Mouse (Mus musculus) Muller cell, postnatal 12 days (primary cell): ENCODE results near the gene Drc7.

ENCODE experiments used
- DNase-seq: peaks from one replicate; pipeline ENCODE4 v3.0.0-alpha.2; 2015; ENCODE audit errors: inconsistent ontology term

Gene Drc7

GRCm38 (mm10) chr8:95058661-95059060 is 3.8 kb downstream of the Drc7 start:
- no peak for DNase-seq

GRCm38 (mm10) chr8:95059812-95060533 is 5.1 kb downstream of the Drc7 start:
- no peak for DNase-seq

- DNase-seq = peak; percentile 84
Observed at GRCm38 (mm10) chr8:95064531-95064930, 9.6 kb downstream of the Drc7 start.

- no peak for DNase-seq
Observed at GRCm38 (mm10) chr8:95067582-95067981, 12.7 kb downstream of the Drc7 start.

DNA sequence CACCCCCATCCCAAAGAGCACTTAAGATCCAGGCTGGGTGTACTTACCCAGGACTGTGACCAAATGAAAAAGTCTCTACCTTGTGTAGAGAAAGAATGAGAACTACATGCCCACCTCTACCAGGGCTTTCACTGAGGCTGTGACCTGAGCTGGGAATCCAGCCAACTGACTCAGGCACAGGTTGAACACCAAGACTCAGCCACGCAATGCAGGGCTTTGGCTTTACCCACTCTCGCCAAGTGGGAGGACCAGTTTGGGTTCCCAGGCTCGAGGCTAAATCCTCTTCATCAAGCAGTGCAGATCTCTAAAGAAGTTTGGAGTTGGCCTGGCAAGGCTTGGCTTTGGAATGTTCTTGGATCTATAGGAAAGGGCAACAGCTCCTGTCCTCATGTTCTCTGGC is 20.6 kb downstream of the Drc7 start:
- no peak for DNase-seq

GRCm38 (mm10) chr8:95076151-95076550 is 21.2 kb downstream of the Drc7 start:
- DNase-seq = no peak

DNA sequence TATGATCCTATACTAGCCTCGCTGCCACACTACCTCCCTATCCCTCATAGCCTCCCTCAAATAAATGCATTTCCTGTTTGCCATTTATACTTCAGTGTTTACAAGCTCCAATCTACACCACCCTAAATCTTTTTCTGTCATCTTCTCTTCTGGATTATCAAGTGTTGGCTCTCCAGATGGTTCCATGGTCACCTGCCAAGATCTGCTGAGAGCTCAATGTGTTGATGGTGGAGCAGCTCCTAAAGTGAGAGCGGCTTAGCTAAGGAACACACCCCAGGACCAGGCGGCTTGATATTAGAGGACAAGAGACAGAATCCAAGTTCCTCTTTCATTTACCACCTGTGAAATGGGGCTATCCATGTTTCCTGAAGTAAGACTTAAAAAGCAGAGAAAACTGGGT is 23.2 kb downstream of the Drc7 start:
- no peak for DNase-seq

- no peak for DNase-seq
Observed at GRCm38 (mm10) chr8:95079305-95079704, 24.4 kb downstream of the Drc7 start.

GRCm38 (mm10) chr8:95080381-95081341 is 25.8 kb downstream of the Drc7 start, which contains the start of gene Katnb1:
Gene Katnb1 (plus strand): TSS chr8:95081186.
- DNase-seq = peak; percentile 99

DNA sequence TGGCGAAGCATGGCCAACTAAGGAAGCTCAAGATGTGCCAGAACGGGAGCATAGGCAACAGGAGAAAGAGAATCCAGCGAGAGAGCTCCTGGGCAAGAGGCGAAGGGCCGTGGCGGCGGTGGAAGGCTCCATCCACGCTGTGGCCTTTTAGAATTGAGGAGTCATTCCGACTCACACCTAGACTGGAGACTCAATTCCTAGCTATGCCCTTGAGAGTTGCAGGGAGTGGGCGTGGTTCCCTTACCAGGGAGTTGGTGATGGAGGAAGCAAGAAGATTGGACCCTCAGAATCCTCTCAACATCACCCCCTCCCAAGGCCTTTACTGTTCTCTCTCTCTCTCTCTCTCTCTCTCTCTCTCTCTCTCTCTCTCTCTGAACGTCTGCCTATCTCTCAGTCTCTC is 26.7 kb downstream of the Drc7 start:
- peak; percentile 22 for DNase-seq

- no peak for DNase-seq
Observed at GRCm38 (mm10) chr8:95084261-95084660, 29.4 kb downstream of the Drc7 start.

DNA sequence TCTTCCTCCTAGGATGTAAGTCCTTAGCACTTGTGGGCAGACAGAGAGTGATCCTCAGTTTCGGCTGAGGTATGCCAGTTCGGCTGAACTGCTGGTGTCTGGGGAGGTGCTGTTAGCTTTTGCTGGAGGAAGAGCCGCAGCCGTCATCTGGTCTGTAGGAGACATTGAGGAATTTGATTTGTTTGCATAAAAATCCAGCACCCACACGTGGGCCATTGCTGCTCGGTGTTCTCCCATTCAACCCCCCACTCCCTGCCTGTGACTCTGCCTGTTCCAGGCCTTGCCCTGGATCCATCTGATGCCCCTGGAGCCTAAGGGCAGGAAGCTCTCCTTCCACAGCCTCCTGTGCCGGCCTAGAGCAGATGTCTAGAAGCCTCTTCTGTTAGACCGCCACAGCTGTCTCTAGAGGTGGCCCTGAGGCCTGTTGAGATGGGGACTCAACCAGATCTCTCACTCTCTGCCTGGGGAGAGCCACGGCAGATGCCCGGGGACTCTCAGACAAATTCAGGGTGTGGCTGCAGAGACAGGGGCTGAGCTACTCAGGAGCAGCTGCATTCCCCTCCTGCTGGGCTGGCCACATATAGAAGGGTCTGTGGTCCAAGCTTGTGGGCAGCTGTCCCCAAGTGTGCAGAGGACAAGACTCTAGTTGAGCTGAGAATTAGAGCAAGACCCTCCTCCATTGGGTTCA is 30.0 kb downstream of the Drc7 start:
- no peak for DNase-seq

DNA sequence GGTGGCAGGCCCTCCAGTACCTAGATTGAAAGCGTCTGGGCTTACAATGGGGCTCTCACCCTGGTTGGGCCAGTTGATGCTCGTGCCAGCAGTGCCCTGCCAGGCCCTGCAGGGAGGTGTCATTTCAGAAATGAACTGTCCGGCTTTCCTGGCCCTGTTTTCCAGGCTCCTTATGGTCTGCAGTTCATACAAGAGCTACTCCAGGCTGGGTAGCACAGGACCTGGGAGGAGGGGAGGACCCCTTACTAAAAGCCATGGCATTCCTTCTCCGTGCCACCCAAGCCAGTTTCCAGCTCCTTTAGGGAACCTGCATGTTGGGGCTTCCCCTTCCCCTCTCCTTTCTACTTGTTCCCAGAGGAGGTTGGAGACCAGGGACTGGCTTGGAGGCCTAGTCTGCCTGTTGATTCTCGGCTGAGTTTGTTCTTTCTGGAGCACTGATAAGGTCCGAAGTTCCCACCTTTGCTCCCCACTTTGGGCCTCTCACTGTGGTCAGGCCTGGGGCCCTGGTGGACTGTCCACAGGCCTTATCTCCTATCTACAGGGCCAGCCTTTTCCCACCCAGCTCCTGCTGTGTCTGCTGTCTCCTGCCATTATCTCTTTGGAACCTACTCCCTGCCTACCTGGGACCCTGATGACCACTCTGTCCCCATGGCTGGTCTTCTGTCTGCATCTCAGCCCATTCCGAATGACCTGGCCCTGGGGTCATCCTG is 30.7 kb downstream of the Drc7 start:
- DNase-seq = no peak

DNA sequence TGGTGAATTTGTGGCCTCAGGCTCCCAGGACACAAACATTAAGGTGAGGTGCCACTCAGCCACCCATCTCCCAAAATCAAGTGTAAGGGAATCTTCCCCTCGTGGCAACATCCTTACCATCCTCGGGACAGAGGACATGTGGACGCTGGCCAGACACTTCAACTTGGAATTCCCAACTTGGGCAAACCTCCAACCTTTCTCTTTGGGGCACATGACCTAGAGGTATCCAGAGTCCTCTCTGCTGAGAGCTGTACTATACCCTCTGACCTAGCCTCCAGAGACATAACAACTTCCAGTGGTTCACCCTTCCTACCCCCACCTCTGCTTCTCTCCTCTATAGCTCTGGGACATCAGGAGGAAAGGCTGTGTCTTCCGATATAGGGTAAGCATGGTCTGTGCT is 38.7 kb downstream of the Drc7 start:
- DNase-seq = no peak

DNA sequence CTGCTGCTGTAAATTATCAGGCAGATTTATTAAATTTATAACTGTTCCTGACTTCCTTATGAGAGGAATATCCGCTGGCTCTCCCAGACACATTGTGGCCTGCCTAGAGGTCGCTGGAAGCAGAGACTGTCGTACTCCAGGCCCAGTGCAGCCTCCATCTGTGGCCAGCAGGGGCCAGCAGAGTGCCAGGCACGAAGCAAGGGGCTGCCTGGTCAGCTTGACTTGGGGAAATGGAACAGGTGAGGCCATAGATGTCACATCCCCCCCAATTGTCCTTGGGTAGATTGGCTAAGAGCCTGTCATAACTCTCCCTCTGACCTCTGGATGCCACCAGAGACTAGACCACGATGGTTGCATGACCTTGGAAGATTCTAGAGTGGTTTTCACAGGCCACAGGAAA is 44.1 kb downstream of the Drc7 start:
- DNase-seq = peak; percentile 39

DNA sequence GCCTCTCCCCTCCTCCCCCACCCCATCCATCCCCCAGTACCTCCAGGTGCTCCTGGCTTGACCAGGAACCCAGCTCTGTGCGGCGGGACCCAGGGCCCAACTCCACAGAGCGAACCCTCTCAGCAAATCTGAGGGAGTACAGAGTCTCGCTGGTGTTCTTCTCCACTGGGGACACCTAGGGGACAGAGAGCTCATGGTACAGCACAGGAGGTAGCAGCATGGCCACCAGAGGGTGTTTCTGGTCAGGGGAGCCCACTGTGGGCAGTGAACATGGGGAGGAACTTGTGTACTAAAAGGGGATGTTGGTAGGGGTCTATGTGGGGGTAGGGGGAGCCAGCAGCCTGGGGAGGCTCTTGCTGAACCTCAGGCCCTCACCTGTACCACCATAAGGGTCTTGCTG is 47.1 kb downstream of the Drc7 start:
- DNase-seq = no peak

DNA sequence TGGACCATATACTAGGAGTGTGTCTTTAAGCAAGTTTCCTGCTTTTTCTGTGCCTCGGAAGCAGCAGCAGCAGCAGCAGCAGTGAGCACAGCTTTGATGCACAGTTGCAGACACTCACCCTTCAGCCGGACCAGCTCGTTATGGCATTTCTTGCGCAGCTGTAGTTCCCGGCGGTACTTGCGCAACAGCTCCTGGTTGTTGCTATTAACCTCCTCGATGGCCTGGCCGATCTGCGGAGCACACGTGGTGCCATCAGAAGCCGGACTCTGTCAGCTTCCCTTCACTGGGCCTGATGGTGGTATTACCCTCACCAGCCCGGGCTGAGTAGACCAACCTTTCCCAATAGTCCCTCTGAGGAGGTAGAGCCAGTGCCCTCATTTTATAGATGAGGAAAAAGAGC is 52.4 kb downstream of the Drc7 start:
- DNase-seq = no peak

- DNase-seq = no peak
Observed at GRCm38 (mm10) chr8:95112594-95112993, 57.7 kb downstream of the Drc7 start.

DNA sequence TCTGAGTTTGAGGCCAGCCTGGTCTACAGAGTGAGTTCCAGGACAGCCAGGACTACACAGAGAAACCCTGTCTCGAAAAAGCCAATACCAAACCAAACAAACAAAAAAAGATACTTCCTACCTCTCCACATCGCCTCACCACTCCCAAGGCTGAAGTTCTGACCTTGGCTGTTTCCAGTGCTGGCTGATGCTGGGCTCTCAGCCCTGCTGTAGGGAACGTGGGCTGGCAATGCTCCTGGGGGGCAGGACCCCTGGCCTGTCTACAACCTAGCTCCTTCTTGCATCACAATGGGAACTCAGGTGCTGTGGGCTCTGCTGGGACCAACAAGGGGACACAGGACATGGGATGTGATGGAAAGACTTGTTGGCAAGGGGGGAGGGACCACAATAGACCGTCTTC is 58.2 kb downstream of the Drc7 start:
- DNase-seq = no peak

GRCm38 (mm10) chr8:95113750-95114149 is 58.8 kb downstream of the Drc7 start:
- DNase-seq = peak; percentile 7

GRCm38 (mm10) chr8:95123455-95123854 is 68.6 kb downstream of the Drc7 start:
- no peak for DNase-seq

DNA sequence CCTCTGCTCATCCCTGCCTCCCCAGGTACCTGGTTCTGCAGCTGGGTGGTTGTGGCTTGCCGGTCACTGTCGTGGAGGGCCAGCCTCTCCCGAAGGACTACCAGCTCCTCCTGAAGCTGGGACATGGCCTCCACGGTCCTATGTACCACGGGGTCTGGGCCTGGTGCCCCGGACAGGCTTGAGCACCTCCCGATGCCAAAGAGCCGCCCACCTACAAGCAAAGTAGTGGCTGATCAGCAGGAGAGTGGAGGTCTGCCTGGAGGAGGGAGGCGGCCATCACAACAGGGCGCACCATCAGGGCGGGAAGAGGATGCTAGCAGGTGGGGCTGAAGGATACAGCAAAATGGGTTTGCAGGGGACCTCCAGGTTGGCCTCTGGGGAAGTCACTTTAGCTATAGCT is 71.6 kb downstream of the Drc7 start:
- no peak for DNase-seq
